ENCODE assay signal across 30 mouse cellular contexts in the genomic region with DNA sequence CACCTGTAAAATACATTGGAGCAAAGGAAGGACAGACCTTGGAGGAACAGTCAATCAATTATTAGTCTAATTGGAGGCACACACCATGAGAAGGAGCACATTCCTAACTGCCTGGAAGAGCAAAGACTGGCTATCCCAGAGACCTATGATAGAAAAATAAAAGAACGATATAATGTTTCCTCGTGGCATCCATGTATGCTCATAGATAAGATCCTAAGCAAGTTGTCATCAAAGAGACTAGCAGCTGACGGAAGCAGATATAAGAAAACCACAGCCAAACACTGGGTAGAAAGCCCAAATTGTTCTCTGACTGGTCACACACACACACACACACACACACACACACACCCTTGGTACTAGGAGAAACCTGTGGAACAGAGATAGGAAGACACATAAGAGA.
"Had no signal": no experiment of that assay in that cellular context is flagged by ENCODE, and none has a peak within 500 bp of the region (broad histone marks: within the 10 kb centered on the region; RNA-seq: fewer than 3 reads in every experiment).

No protein-coding gene starts in this region.

- H3K9me3 ChIP-seq: limb, embryonic 10.5 days; limb, embryonic 12.5 days; limb, embryonic 13.5 days; limb, embryonic 15.5 days; liver, embryonic 12.5 days; liver, embryonic 13.5 days; liver, embryonic 15.5 days; lung, embryonic 15.5 days; megakaryocyte, embryonic 14.5 days; midbrain, embryonic 10.5 days; midbrain, embryonic 12.5 days; midbrain, embryonic 13.5 days; midbrain, embryonic 15.5 days; neural tube, embryonic 12.5 days had no signal

- H3K27ac ChIP-seq: limb, embryonic 10.5 days; limb, embryonic 12.5 days; limb, embryonic 13.5 days; limb, embryonic 15.5 days; liver, embryonic 12.5 days; liver, embryonic 13.5 days; liver, embryonic 14.5 days; liver, embryonic 15.5 days; lung, embryonic 15.5 days; macrophage; midbrain, embryonic 10.5 days; midbrain, embryonic 12.5 days; midbrain, embryonic 13.5 days; midbrain, embryonic 15.5 days; neural tube, embryonic 12.5 days had no signal

- H3K4me1 ChIP-seq: limb, embryonic 10.5 days; limb, embryonic 12.5 days; limb, embryonic 13.5 days; limb, embryonic 15.5 days; liver, embryonic 12.5 days; liver, embryonic 13.5 days; liver, embryonic 15.5 days; lung, embryonic 15.5 days; megakaryocyte, embryonic 14.5 days; midbrain, embryonic 10.5 days; midbrain, embryonic 12.5 days; midbrain, embryonic 13.5 days; midbrain, embryonic 15.5 days; neural tube, embryonic 12.5 days had no signal

- H3K4me3 ChIP-seq: limb, embryonic 10.5 days; limb, embryonic 12.5 days; limb, embryonic 13.5 days; limb, embryonic 15.5 days; liver, embryonic 12.5 days; liver, embryonic 13.5 days; liver, embryonic 15.5 days; lung, embryonic 15.5 days; megakaryocyte, embryonic 14.5 days; midbrain, embryonic 10.5 days; midbrain, embryonic 12.5 days; midbrain, embryonic 13.5 days; midbrain, embryonic 15.5 days; myocyte; neural tube, embryonic 12.5 days had no signal

- H3K27me3 ChIP-seq: limb, embryonic 12.5 days; limb, embryonic 13.5 days; limb, embryonic 15.5 days; liver, embryonic 12.5 days; liver, embryonic 13.5 days; liver, embryonic 15.5 days; lung, embryonic 15.5 days; megakaryocyte, embryonic 14.5 days; midbrain, embryonic 12.5 days; midbrain, embryonic 13.5 days; midbrain, embryonic 15.5 days; neural tube, embryonic 12.5 days had no signal

- DNase-seq: left cerebral cortex, postnatal 4 days; liver; liver, embryonic 13.5 days; liver, postnatal 0 days; lung, adult 18-20 months; lung, adult 2 months; lung, embryonic 14.5 days; lung, postnatal 10 days; lung, postnatal 14 days; lung, postnatal 36 days; lung, postnatal 4 days; midbrain, embryonic 14.5 days had no signal

- ATAC-seq: liver, embryonic 12.5 days; liver, postnatal 0 days; lung, postnatal 0 days; midbrain, embryonic 13.5 days; midbrain, embryonic 15.5 days; midbrain, embryonic 16.5 days had no signal

- H3K36me3 ChIP-seq: limb, embryonic 10.5 days; limb, embryonic 12.5 days; limb, embryonic 13.5 days; limb, embryonic 15.5 days; liver, embryonic 12.5 days; liver, embryonic 13.5 days; liver, embryonic 15.5 days; lung, embryonic 15.5 days; midbrain, embryonic 10.5 days; midbrain, embryonic 12.5 days; midbrain, embryonic 13.5 days; midbrain, embryonic 15.5 days; neural tube, embryonic 12.5 days had no signal
